Mouse (Mus musculus) liver, adult 10 weeks (tissue): ENCODE results near the gene Ugt1a8. TPM values are rescaled to one million over a fixed set of nuclear protein-coding genes. Genes with fewer than 3 reads are reported as not detected.

Source experiments
- polyA plus RNA-seq: library from polyadenylated mRNA; stranded (reverse); fragments of 350-450 nt; fragmentation: Illumina TruSeq; extraction: RNeasy Lipid Tissue Mini Kit (QIAGEN cat#74804); gene quantifications from one replicate; pipeline ENCODE4 v1.2.3, GENCODE M21; 2014; ENCODE audit warnings: low read depth, low replicate concordance

Gene Ugt1a8
- polyA plus RNA-seq: not detected

DNA sequence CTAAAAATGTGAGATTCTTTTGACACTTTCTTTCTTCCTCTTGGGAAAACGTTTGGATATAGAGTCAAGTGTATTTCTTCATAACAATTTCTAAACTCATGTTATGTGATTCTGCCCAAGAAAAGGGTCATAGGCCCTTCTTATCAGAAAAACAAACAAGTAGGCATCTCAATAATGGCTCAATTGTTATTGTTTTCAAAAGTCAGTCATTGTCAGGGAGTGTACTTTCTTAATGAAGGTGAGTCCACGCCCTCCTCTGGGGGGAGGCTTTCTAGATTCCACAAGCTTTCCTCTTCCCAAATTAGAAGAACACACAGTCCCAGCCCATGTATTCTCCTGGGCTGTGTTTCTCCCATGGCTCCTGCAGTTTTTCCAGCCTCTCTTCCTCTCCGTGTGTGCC, at the start of gene Ugt1a8:
Ugt1a8 (plus strand) TSS at position 301 of the 400 bp plus-strand sequence.

DNA sequence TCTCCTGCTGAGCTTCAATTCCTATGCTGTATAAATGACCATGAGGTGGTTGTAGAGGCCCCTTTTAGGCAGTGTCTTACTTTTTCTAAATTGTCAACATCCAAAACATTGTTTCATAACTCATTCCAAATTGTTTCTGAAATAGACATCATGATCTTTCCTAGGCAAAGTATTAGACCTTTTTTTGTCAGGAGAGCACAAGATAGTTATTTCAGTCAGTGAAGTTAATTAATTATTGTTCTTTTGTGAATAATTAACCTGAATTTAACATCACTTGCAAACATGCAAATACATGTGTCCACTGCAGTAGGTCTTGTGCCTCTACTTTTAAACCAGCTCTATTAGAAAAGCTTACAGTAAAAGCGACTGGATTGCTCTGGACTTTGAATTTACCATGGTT, 32.5 kb upstream of the Ugt1a8 start, which contains the start of gene Ugt1a10:
Ugt1a10 (plus strand) TSS at position 301 of the 400 bp plus-strand sequence.

DNA sequence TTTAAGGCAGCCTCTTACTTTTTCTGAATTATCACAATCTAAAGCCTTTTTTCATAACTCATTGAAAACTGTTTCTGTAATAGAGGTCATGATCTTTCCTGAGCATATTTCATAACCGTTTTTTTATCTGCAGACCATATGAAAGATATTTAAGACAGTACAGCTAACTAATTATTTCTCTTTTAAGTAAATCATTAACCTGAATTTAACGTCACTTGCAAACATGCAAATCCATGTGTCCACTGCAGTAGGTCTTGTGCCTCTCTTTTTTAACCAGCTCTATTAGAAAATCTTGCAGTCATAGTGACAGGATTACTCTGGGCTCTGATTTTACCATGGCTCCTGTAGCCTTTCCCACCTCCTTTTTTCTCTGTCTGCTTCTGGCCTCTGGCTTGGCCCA, 17.1 kb upstream of the Ugt1a8 start, which contains the start of gene Ugt1a9:
Ugt1a9 (plus strand) TSS at position 306 of the 400 bp plus-strand sequence.

DNA sequence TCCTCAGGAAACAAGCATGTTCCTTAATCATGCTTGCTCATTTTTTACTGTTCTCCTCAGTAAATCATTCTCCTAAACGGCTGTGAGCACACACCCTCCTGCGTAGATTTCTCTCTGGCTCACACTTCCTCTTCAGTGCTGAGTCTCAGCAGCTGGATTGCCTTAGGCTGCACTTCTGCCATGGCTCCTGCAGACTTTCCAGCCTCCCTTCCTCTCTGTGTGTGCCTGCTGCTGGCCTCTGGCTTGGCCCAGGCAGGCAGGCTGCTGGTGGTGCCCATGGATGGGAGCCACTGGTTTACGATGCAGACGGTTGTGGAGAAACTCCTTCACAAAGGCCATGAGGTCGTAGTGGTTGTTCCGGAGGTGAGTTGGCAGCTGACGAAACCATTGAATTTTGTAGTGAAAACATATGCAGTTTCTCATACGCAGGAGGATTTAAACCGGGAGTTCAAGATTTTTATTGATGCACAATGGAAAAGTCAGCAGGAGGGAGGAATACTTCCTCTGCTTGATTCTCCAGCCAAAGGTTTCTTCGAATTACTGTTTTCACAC, 7.4 kb downstream of the Ugt1a8 start, which contains the start of gene Ugt1a7c:
Ugt1a7c (plus strand) TSS at position 122 of the 552 bp plus-strand sequence.

DNA sequence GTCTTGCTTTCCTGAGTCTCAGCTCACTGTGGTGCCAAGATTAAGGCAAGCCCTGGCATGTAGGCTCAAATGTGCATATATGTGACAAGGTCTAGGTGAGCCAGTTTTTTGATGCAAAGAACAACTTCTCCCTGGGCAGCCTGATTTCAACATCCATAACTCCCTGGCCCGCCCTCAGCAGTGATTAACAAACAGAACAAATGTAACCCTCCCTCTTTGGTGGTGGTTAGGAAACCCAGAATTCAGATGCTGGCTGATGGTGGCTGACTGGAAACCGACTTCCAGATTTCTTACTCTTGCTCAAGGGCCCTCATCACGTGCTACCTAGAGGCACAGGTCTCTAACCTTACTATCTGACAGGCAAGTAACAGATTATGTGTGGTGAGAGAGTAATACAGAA, 15.4 kb downstream of the Ugt1a8 start, which contains the start of gene Ugt1a6b:
Ugt1a6b (plus strand) TSS at position 234 of the 400 bp plus-strand sequence.

DNA sequence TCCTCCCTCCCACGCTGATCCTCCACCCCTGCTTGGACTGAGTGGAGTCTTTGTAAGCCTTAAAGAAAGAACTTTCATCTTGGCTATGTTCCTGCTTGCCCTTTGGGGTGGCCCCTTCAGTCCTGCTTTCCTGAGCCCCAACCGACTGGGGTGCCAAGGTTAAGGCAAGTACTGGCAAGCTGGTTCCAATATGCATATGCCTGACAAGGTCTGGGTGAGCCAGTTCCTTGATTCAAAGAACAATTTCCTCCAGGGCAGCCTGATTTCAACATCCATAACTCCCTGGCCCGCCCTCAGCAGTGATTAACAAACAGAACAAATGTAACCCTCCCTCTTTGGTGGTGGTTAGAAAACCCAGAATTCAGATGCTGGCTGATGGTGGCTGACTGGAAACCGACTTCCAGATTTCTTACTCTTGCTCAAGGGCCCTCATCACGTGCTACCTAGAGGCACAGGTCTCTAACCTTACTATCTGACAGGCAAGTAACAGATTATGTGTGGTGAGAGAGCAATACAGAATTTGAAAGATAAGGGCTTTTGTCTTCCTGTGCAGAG, 46.9 kb downstream of the Ugt1a8 start, which contains the start of gene Ugt1a6a:
Ugt1a6a (plus strand) TSS at position 353 of the 555 bp plus-strand sequence.

DNA sequence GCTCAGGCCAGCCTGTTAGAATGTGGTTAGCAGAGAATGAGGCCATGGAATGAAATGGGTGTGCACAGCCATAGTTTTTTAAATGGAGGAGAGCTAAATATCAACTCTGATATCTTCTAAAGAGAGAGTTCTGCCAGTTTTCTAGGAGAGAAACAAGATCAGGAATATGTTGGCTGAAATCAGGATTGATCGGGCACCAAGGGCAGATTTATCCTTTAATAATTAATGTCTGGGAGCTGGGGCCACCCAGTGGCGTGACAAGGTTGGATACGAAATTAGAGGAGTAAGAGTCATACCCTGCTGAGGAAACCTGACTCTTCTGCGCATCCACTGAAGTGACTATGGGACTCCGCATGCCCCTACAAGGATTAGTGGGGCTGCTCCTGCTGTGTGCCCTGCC, 78.1 kb downstream of the Ugt1a8 start, which contains the start of gene Ugt1a5:
Ugt1a5 (plus strand) TSS at position 302 of the 400 bp plus-strand sequence.

DNA sequence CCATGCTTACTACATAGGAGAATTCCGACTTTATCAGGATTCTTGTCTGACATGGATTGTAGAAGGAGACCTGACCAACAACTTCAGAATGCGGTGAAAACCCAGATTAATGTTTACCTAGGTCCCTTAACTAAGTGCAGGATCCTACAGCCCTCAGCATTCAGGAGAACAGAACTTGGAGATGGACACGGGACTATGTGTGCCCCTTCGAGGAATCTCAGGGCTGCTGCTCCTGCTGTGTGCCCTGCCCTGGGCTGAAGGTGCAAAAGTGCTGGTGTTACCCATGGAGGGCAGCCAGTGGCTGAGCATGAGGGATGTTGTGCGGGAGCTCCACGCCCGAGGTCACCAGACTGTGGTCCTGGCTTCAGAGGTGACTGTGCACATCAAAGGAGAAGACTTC, 112.8 kb downstream of the Ugt1a8 start, which contains the start of gene Ugt1a2:
Ugt1a2 (plus strand) TSS at position 146 of the 400 bp plus-strand sequence.

DNA sequence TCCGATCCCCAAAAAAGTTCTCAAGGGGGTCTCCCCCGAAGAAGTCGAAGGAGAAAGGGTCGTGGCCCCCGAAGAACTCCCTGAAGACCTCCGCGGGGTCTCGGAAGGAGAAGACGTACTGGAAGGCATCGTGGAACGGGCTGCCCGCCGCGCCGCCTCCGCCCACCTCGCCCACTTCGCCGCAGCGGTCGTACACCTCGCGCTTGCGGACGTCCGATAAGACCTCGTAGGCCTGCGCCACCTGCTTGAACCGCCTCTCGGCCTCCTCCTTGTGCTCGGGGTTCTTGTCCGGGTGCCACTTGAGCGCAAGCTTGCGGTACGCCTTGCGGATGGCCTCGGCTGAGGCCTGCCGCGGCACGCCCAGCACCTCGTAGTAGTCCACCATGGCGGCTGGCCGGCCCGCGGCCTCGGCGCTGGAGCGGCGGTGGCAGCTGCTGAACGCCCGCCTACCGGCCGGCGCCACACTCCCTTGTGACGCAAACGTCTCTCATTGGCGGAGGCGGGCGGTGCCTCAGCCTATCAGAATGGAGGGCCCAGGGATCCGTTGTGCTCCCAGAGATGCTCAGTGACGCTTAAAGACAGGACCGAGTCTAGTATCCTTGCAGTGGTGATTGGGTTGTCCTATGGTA, 117.8 kb downstream of the Ugt1a8 start, which contains the start of gene Dnajb3:
Dnajb3 (minus strand) TSS at position 489 of the 629 bp plus-strand sequence.

DNA sequence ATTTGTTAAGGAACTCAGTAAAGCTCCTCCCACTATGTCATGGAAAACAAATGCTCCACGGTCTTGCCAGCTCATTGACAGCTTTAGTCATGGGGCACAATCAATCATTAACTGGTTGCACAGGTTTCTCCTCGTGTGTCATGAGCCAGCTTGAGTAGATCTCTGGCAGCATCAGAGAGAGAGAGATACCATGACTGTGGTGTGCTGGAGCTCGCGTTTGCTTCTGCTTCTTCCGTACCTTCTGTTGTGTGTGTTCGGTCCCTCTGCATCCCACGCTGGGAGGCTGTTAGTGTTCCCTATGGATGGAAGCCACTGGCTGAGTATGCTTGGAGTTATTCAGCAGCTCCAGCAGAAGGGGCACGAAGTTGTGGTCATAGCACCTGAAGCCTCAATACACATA, 124.2 kb downstream of the Ugt1a8 start, which contains the start of gene Ugt1a1:
Ugt1a1 (plus strand) TSS at position 148 of the 400 bp plus-strand sequence.

DNA sequence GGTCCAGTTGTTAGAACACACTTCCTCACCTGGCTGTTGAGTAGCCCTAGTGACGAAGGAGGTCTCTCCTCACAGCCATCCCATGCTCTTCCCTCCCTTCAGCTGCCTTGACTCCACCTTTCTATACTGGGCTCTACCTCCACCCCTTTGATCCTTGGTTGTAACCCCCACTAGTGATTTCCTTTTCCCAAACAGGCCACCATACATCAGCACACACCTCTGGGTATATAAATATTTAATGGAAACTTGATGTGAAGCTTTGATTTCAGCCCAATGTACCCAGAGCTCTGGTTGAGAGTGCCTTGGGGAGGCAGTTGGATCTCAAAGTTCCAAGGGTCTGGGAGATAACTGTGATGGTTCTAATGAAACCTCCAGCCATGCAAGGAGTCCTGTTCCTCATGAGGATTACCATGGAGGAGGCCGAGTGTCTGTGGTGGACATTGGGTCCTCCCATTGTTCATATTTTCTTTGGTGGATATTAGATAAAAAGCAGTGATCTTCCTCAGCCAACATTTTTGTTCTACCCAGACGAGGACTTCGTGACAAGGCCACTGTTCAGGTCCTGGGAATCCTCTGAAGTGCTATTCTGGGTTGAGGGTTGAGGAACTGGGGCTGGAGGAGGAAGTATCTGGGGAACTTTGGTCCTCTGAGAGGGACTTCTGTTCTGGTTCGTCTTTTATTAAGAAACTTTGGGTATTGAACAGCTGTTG, 139.2 kb downstream of the Ugt1a8 start, which contains the start of gene Mroh2a:
Mroh2a (plus strand) TSS at position 317 of the 710 bp plus-strand sequence.

Other genes starting within 250 kb of the Ugt1a8 start
- 11.4 TPM for gene Dgkd, start 234.5 kb upstream of the Ugt1a8 start, polyA plus RNA-seq
- 28.0 TPM for gene Usp40, start 79.3 kb upstream of the Ugt1a8 start, polyA plus RNA-seq
- 6.3 TPM for gene Ugt1a10, start 32.4 kb upstream of the Ugt1a8 start, polyA plus RNA-seq
- gene Ugt1a9, start 17.0 kb upstream of the Ugt1a8 start, polyA plus RNA-seq: 437 TPM
- 38.6 TPM for gene Ugt1a7c, start 7.2 kb downstream of the Ugt1a8 start, polyA plus RNA-seq
- 92.8 TPM for gene Ugt1a6b, start 15.4 kb downstream of the Ugt1a8 start, polyA plus RNA-seq
- gene Ugt1a6a, start 47.0 kb downstream of the Ugt1a8 start, polyA plus RNA-seq: 60.2 TPM
- 306 TPM for gene Ugt1a5, start 78.2 kb downstream of the Ugt1a8 start, polyA plus RNA-seq
- gene Ugt1a2, start 112.8 kb downstream of the Ugt1a8 start, polyA plus RNA-seq: 0.42 TPM
- not detected for gene Dnajb3, start 118.0 kb downstream of the Ugt1a8 start, polyA plus RNA-seq
- 891 TPM for gene Ugt1a1, start 124.1 kb downstream of the Ugt1a8 start, polyA plus RNA-seq
- gene Mroh2a, start 139.2 kb downstream of the Ugt1a8 start, polyA plus RNA-seq: 0.42 TPM
- 44.3 TPM for gene Hjurp, start 189.8 kb downstream of the Ugt1a8 start, polyA plus RNA-seq
- gene Trpm8, start 189.8 kb downstream of the Ugt1a8 start, polyA plus RNA-seq: not detected